Mouse (Mus musculus) layer of hippocampus, adult 9-10 months (tissue): ENCODE results near the gene Birc5.

ENCODE experiments used
- DNase-seq: peaks from one replicate; pipeline ENCODE4 v3.0.0; 2022; ENCODE audit warnings: low spot score

Birc5 gene

GRCm38 (mm10) chr11:117888168-117888852 is 39.3 kb downstream of the Birc5 start:
- no peak for DNase-seq

DNA sequence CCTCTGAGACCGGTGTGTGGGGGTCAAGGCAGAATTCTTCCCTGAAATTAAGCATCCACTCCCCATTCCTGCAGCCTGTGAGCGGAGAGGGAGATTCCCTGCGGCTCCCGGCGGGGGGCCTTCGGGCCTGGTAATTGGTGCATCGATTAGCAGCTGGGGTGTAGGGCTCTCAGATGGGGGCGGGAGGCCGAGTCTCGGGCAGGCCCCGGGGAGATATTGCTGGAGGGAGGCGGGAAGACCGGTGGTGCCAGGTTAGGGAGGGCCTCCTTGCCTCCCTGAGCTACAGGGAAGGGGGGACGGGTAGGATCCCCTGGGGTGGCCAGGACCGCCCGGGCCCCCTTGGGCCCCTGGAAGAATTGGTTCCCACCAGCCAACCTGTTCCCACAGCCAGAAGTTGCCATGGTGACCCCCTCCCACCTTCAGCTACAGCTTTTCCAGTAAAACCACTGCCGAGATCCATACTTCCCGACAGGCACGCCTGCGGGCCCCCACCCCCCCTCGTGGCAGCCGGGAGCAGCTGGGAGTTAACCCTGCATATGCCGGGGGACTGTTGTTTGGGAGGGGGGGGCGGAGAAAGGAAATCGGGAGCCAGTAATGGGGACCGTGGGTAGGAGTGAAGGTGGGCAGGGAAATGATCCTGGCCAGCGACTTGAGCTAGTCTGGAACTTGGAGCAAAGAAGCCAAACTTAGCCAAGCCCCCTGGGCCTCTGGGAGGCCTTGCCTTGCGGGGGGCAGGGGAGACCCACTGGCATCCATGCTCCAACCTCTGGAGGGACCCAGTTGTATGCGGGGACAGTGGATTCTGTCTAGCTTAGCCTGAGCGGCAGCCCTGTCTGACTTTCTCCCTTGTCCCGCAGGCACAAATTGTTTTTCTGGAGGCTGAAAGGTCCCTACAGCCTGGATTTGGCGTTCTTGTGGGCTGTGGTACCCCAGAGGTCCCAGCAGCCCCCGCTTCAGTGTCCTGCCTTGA is 40.1 kb downstream of the Birc5 start:
- no peak for DNase-seq

DNA sequence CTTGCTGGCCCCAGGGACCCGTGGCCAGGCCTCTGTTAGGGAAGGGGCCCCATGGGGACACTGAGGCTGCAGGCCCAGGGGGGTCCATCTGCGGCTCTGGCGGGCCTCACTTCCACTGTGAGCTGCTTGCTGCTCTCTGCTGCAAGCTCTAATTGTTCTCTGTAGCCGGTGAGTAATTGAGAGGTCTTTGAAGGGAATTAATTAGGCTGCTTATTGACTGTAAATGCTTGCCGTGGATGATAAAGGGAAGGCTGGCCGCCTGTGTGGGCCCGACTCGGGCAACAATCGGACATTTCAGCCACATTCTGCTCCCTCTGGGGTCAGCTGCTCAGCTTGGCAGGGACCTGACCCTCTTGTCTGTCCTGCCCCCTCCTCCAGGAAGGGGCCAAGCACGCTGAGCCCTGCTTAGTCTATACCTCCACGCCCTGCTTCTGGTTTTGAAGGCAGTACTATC is 40.9 kb downstream of the Birc5 start:
- no peak for DNase-seq

GRCm38 (mm10) chr11:117890519-117891282 is 41.6 kb downstream of the Birc5 start:
- no peak for DNase-seq

GRCm38 (mm10) chr11:117891581-117892175 is 42.6 kb downstream of the Birc5 start:
- no peak for DNase-seq

GRCm38 (mm10) chr11:117892199-117892598 is 43.1 kb downstream of the Birc5 start:
- DNase-seq: no peak

DNA sequence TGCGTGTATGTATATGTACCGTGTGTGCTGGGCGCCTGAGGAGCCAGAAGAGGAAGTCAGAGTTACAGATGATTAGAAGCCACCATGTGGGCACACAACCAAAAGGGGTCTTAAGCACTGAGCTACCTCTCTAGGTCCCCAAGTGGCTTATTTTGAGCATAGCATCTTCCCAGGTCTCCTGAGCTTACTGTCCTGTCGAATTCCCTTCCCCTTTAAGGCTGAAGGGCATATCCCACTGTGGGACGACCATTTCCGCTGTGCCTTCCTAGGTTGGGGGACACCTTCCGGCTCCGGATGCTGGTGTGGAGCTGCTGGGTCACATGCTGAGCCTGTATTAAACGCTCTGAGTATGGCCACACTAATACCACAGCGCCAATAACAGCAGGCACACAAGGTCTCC is 45.6 kb downstream of the Birc5 start:
- no peak for DNase-seq

GRCm38 (mm10) chr11:117896533-117896932 is 47.5 kb downstream of the Birc5 start:
- no peak for DNase-seq

DNA sequence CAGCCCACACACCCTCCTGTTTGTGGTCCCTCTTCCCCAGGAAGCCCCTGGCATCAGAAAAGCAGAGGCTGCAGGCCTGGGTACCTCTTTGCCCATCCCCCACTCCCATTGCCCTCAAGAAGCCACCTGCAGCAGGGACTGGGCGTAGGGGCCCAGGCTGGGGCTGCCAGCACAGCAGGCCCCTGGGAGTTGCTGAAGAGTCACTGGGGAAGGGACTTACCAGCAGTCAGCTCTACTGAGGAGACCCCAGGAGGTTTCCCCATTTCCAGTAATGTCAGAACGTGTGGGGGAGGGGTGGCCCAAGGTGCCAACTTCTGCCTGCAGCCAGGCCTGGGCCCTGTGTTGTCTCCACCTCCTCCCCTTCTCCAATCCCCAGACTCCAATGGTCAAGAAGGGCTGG is 53.2 kb downstream of the Birc5 start:
- DNase-seq: no peak

DNA sequence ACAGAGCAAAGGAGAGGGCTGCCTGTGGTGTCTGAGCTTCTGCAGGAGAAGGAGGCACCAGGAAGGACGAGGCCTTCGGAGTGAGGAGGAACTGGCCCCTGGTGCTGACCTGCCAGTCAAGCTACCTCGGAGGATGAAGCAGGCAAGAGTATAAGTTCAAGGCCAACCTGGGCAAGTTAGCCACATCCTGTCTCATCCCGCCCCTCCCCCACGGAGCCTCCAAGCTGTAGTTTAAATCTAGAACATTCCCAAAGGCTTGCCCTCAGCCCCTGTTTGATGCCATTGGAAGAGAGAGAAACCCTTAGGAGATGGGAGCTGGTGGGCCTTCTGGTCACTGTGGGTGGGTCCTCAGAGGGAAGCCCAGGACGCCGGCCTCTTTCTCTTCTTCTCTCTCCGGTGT is 55.4 kb downstream of the Birc5 start:
- DNase-seq: no peak
